Mouse (Mus musculus): ENCODE measurements around the gene Chst1.
A peak's percentile ranks its signal among the peaks of the same experiment; 100 is the strongest.

The Chst1 gene

DNA sequence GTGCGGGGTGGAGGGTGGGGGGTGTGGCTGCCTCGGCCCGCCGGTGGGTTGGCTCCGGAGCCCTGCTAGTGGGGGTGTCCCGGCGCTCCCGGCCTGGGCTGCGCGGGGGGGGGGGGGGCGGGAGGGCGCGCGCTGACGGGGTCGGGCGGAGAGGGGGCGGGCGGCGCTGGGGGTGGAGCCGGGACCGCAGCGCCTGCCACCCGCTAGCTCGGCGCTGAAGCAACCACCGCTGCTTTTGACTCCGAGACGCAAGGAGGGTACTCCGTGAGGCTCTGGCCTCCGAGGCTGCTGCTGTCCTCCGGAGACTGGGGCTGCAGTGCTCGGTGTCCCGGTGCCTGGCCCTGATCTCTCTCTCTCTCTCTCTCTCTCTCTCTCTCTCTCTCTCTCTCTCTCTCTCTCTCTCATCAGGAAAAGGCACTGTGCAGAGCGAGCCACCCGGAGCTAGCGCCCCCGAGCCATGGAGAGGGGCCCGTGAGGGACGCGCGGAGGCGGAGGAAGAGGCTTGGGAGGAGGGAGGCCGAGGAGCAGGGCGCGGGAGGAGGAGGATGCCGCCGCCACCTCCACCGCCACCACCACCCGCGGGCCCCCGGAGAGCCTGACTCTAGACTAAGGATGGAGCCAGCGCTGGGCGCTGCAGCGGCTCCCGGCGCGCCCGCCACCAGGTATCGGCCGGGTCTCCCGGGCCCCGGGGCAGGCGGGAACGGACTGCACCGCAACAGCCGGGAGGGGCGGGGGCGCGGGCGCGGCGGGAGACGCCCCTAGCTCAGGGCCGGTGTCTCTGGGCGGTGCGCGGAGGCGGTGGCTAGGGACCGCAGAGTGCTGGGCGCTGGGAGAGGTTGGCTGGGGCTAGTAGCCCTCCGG is at the start of gene Chst1:
TSS of gene Chst1 (plus strand) at position 221 of the 861 bp plus-strand sequence.
- no peak for DNase-seq (ENCODE audit: low spot score)

DNA sequence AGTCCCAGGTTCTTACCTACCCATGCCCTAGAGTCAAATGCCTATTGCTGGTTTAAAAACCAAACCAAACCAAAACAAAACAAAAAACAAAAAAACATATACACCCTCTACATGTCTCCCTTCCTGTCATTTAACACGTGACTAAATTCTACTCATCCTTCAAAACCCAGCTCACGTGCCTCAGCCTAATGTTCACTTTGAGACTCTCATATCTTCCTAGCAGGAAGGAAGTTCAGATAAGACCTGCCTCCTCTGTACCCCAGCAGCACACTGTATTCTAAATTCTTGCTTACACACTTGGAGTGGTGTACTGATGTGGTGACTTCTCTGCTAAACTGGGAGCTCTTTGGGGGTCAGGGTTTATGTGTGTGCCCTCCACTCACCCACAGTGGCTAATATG is 49.5 kb upstream of the Chst1 start:
- DNase-seq (ENCODE audit: low spot score), result no peak

DNA sequence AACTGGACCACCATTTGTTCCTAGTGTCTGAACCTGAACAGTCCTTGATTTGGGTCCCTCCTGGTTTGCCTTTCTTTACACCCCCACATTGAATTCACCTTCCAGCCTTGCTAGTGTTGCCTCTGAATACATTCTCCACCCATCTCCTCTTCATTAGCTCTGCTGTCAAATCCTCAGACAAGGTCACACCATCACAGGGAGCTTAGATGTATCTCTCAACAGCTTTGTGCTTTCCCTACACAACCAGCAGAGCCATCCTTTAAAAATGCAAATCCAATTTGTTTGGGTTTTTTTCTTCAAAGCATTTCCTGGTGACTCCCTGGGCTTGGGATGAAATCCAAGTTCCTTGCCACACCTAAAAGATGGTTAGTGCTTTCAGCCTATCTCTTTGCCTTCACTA is 45.0 kb upstream of the Chst1 start:
- no peak for DNase-seq (ENCODE audit: low spot score)

DNA sequence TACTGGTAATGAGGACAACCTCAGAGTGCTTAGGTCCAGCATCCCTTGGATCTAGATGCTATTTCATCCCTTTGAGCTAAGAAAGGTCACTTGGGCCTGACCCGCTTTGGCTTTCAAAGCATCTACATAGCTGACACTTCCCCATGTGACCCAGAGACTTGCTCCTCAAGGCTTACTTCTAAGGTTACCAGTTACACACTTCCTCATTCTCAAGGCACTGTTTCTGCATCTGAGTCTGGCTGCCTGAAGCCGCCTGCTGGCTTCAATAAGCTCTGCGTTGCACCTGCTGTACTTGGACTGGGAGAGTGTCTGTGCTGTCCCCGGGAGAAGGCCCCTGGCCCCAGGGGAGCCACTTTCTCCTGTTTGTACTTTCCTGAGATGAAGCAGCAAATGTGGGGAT is 36.6 kb upstream of the Chst1 start:
- DNase-seq (ENCODE audit: low spot score), result no peak

DNA sequence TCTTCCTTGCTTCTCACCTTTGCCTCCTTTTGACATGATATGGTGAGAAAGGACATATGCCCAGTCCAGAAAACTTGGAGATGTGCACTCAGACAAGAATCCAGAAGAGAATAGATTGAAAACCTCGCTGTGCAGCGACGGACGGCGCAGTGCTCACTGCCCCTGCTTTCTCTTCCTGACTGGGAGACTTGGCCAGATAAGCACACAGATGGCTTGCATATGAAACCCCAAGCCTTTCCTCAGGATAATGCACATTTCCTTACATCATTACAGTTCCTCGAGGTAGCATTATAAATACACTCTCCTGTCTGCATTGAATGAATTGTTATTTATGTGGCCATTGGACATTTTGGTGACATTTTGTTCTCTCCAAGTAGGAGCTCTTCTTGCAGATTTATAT is 28.9 kb upstream of the Chst1 start:
- DNase-seq (ENCODE audit: low spot score), result no peak

DNA sequence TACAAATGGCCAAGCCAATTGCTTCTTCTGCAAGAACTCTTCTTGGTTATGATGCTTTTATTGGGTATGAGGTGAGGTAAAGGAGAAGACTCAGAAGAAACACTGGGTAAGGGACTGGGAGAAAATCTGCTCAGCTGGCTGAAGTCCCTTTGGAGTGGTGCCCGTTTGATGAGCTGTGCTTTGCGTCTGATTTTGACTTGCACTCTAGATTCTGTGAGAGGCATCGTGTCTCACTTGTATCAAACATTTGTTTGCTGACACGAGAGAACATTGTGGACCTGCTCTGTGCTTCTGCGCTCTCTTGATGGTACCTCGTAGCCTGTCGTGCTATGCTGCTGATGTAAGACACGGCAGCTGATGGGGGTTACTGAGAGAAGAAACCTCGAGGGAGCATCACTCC is 21.7 kb upstream of the Chst1 start:
- DNase-seq (ENCODE audit: low spot score), result no peak

DNA sequence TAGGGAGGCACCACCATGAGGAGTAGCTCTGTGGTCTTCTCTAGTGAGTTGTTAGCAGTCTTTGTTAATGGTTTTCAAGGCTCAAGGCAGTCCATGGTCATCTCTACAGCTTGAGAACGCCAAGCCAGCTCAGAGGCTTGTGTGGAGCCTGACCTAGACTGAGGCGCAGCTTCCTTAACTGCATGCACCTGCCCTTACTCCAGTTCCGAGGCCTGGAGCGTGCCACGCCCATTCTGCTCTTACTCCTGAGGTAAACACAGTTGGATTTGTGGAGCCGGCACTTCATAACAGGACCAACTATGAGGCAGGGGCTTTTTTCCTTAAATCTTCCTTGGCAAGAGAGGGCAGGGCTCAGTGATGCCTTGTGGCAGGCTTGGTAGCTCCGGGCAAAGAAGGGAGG is 18.2 kb upstream of the Chst1 start:
- DNase-seq (ENCODE audit: low spot score), result no peak

DNA sequence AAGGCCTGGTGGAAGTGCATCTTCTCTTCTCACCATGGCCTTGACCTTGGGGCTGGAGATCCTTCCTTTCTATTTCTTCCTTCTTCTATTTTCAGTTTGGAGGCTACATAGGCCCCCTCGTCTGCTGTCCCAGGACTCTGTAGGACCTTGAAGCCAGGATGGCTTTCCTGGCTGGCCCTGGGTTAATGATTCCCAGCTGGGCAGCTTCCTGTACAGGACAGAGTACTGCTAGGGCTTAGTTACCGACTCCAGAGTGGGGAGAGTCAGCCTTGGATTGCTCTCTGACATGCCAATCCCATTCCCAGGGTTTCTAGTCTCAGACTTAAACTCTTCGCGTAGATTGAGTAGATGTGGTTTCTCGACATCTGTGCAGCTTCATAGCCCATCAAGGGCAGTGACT is 16.9 kb upstream of the Chst1 start:
- no peak for DNase-seq (ENCODE audit: low spot score)

DNA sequence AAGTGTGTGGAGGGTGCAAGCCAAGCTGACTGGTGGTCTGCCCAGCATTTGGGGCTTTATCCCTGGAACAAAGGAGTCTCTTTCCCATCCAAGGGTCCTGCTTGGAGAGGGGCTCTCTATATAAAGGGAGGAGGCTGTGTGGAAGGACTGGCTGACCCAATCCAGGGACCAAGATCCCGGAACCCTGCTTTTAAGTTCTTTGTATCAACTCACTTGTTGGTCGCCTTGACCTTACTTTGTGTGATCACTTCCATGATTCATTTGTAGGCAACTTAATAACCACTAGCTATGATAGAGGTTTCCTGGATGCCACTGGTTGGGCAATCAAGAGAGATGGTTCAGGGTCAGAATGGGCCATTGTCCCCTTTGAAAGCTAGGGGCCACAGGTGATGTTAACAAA is 11.7 kb upstream of the Chst1 start:
- DNase-seq (ENCODE audit: low spot score), result no peak

DNA sequence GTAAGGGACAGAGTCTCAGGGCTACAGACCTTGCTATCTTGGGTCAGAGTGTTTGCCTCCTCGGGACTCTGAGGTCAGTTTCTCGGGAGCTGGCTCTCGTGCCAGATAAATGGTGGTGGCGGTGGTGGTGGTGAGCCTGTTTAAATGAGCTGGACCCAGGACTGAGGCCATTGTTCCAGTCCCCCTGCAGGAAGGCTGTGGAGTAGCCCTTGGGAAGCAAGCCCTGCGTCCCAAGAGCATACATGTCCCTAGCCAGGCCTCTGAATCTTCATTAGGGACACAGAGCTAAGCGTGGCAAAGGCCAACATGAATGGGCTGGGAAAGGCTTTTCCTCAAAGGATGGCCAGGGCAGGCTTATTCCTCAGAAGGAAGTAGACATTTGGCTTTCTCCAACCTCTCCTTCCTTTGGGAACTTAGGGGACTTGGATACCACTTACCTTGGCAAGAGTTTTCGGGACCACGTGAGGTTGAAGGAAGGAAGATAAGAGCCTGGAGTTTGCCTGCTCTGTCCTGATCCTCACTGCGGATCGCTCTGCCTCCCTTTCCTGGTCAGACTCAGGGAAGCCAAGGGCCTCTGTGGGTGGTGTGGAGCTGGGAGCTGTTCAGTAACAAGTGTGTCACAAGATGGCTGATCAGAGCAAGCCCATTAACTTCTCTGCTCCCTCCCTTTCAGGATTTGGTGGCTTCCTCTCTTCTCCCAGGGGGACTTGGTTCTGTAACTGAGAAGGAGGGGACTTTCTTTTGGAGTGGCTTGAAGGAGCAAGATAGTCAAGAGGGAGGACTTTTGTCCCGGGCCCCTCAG is 4.4 kb upstream of the Chst1 start:
- DNase-seq (ENCODE audit: low spot score), result peak; percentile 21

DNA sequence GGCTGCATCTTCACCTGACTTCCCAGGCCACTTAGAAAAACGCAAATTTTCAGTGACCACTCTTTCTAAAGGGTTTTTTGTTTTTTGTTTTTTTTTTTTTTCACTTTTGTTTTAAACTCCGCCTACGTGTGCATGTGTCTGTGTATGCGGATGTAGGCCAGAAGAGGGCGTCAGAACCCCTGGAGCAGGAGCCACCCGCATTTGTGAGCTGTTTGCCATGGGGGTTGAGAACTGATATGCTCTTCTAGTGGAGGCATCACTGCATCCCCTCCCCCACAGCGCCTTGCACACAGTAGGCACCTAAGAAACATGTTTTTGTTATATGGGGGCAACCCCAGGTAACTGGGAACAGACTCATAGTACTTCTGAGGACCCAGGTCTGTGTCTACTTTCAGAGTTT is 2.2 kb upstream of the Chst1 start:
- DNase-seq (ENCODE audit: low spot score), result no peak

DNA sequence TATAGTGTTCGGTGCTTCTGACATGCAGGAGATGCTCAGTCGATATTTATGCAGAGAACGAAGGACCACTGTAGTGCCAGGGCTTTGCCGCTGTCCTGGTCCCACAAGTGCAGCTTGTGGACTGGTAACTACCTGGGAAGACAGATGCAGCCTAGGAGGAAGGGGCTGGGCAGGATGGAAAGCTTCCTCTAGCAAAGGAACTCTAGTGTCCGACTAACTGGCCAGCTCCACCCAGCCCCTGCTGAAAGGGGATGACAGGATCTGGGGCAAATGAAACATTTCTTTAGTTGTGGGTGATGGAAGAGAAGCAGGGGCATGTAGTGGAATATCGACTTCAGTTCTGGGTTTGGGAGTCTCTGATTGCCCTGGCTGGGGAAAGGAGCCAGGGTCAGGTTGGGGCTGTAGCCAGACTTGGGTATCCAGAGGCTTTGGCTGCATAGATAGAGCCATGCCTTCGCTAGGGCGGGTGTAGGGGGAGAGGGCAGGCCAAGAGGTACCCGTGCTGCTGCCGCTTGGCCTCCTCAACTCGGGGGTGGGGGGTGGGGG is 493 bp upstream of the Chst1 start:
- DNase-seq (ENCODE audit: low spot score), result no peak

DNA sequence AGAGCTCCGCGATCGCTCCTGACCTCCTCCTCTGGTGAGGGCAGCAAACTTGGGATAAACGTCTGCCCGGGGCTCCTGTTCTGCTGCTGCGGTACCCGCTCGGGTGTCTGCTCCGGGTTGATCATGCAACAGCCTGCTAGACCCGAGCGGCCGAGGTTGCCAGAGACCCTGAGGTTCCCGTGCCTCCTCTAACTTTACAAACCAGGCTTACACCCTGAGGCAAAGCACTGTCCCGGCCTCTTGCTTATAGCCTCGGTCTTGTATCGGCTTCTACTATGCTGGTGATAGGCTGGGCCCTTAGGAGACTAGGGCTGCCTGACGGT is 802 bp downstream of the Chst1 start:
- DNase-seq (ENCODE audit: low spot score), result no peak

DNA sequence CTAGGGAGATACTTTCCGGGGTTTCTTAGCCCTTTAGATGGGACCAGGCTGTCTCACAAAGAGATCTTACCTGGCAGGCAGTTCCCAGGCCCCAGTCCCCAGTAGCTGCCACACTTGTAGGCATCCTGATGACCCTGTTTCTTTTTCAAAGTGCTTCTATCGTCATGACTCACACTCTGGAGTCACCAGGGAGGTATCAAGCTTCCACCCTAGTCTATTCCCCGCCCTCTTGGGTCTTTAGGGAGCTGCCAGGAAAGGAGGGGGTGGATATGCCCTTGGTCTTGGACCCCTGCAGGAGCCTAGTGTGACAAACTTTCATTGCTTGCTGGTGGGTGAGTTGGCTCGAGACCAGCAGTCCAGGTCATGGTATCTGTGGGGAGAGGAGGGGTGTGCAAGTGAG is 1.7 kb downstream of the Chst1 start:
- no peak for DNase-seq (ENCODE audit: low spot score)

DNA sequence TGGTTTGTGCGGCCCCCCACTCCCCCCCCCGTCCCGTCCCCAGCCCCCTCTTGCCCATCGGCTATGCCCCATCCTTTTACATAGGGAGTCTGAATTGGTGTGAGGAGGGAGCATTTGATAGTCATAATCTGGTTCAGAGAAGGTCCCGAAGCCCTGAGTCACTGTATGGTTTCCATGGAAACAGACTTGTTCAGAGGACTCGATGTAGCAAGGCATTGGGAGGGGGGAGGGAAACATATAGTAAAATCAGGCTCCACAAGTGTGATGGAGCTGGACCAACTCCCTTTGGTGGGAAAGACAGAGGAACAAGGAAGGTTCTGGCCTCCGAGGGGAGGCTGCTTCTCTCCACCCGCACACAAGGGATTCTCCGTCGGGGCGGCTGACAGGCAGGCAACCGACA is 2.6 kb downstream of the Chst1 start:
- DNase-seq (ENCODE audit: low spot score), result no peak

DNA sequence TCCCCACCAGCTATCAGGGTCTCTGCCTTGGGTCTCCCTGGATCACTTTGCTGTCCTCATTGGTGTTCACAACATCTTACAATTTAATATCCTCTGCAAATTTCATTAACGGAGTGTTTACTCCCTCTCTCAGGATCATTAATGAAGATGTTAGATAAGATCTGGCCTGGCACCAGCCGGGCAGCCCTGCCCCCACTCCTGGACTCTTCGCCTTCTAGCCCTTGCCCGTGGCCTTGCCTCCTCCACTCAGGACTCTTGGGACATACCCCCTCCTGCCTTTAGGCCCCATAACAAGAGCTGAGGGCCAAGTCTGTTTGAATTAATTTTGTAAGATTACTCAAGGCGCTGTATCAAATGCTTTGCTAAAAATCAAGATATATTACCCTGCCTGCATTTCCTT is 4.1 kb downstream of the Chst1 start:
- DNase-seq (ENCODE audit: low spot score), result peak; percentile 36

DNA sequence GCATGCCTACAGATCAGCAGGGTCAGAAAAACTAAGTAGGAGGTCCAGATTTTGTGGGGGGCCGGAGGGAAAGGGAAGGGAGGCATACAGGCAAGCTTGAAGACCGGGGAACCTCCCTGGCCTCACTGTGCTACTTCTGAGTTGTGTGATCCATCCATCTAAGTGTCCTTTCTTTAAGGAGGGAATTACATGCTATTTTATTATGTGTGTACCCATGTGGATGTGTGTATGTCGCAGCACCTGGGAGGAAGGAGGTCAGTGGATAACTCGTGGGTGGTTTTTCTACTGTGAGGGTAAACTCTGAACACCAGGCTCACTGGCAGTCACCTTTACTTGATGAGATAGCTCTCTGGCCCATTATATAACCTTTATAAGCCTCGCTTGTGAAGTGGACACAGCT is 5.1 kb downstream of the Chst1 start:
- no peak for DNase-seq (ENCODE audit: low spot score)

DNA sequence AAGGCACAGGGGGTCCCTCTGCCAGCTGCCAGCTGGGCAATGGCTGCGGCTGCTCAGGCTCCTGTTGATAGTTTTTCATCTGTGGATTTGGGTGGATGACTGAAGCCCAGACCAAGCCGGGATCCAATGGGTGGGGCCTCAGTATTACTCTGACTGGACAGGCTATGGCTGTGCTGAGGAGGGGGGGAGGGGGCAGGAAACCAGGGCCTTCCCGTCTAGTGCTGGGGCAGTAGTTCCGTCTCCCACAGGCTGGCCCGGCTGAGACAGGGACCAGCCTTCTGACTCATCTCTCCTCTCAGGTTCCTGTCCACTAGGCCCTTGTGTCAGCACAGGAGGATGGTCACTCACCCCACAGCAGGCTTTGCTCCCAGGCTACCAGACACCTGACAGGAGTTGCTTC is 6.5 kb downstream of the Chst1 start:
- DNase-seq (ENCODE audit: low spot score), result no peak

DNA sequence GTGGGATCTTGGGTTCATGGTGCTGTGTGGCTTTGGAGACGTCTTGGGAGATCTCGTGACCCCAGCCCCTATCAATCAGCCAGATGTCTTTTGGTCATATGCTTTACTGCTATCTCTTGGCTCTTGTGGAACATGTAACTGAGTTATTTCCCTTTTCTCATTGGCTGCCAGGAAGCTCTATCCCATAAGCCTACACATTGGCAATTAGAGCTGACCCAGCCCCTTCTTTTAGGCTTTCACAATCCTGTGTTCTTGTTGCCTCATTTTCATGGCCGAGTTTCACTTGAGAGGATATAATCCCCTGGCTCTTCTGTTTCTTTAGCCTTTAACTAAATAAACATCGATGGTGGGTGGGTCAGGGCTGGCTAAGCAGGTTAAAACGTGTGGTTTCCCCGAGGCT is 7.6 kb downstream of the Chst1 start:
- peak; percentile 37 for DNase-seq (ENCODE audit: low spot score)

DNA sequence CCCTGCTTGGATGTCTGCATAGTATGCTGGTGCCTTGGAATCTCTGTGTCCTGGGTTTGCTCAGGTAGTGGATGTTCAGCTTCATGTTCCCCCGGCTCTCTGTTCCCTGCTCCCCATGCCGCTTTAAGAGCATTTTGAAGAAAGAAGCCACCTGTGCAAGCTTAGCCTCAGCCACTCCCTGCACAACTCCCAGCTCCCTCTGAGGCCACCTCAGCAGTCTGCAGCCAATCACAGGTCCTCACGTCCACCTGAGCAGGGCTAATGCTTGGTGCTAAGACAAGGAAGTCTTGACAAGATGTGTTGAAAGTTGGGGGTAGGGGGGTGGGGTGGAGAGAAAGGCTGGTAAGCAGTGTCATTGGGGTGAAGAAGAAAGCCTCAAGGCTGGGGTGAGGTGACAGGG is 8.1 kb downstream of the Chst1 start:
- no peak for DNase-seq (ENCODE audit: low spot score)

DNA sequence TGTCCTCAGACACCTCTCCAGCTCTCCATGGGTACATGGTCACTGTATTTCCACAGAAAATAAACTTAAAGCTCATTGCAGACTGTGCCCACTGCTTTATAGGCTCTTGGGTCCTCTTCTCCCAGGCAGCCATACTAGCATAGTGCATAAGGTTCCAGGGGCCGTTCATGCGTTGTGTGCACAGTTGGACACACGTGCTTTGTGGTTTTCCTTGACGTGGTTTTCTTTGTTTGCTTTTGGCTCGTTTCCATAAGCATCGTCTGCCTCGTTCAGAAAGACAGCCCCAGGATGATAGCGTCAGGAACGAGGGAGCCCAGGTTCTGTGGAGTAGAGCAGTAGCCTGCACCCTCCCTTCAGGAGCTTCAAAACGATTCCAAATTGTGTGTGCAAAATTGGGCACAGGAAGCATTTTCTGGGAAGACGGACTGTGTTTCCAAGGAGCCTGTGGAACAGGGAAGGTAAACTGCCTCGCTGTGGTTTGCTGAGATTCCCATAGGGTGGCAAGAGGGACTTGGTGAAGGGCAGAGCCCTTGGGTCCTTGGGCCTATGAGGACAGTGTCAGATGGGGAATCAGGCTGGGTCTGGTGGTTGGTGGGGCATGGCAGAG is 8.6 kb downstream of the Chst1 start:
- DNase-seq (ENCODE audit: low spot score), result no peak

DNA sequence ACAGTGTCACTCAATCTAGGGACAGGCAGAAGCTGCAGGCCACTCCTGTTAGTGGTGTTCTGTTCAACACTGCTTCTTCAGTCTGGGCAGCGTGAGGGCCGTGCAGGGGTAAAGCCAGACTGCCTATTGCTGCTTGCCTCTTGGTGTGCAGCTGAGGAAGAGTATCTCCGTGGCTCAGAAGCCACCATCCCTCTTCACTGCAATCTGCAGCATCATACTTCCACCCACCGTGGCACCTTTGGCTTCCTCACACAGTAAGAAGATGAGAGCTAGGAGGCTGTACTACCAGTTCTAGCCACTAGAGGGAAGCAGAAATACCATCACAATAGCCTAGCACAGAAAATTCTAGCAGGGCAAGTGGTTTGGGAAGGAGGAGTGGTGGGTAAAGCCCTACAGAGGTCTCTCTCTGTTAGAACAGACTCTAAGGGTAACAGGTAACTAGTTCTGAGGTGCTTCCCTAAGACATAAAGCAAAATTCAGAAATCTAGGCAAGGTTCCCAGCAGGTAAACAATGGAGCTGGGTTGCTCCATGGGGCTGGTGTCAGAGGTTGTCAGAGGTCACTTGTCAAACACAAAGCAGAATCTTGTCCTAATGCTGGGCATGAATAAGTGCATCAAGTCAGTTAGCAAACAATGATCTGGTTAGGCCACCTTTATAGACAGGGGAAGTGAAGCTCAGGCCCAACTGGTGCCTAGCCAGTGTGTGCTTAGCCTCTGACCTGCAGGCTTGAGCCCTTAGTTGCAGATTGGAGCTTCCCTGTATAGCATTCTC is 9.5 kb downstream of the Chst1 start:
- DNase-seq (ENCODE audit: low spot score), result peak; percentile 94
